Mouse (Mus musculus) bone marrow macrophage, adult 2 months (primary cell): ENCODE data around the gene Zfp384. TPM values are rescaled to one million over a fixed set of nuclear protein-coding genes. Genes with fewer than 3 reads are reported as not detected.
A peak's percentile ranks its signal among the peaks of the same experiment; 100 is the strongest.

Experiments
- H3K27ac ChIP-seq: 2 replicates; pipeline ENCODE4 v1.5.1; 2012; ENCODE audit warnings: low read depth, low read length; ENCODE audit not compliant: insufficient read depth
- H3K4me1 ChIP-seq: 2 replicates; pipeline ENCODE4 v1.6.1; 2012; ENCODE audit warnings: low read length; ENCODE audit not compliant: control insufficient read depth, insufficient read depth
- H3K4me3 ChIP-seq: 2 replicates; pipeline ENCODE4 v1.5.1; 2012; ENCODE audit warnings: mild to moderate bottlenecking, low read length, moderate library complexity; ENCODE audit not compliant: insufficient read depth
- CTCF ChIP-seq: IDR thresholded peaks from 2 replicates; pipeline ENCODE4 v1.5.1; 2012; ENCODE audit warnings: low read depth, mild to moderate bottlenecking, low read length, moderate library complexity
- POLR2A ChIP-seq: IDR thresholded peaks from 2 replicates; pipeline ENCODE4 v1.6.1; 2012; ENCODE audit warnings: mild to moderate bottlenecking, low read depth, low read length, borderline replicate concordance
- polyA plus RNA-seq: library from polyadenylated mRNA; stranded (reverse); fragments of >200 nt; gene quantifications from 2 replicates; pipeline ENCODE4 v1.2.4, GENCODE M21; 2012; ENCODE audit not compliant: missing spikeins, insufficient read depth, insufficient read length

Zfp384 gene
- polyA plus RNA-seq, 1 experiment = 82.7 TPM

GRCm38 (mm10) chr6:124995246-124995645 is 13.7 kb upstream of the Zfp384 start:
- Histone ChIP-seq H3K27ac (no peak overlapping the region), H3K4me1 (peaks cover 45% of the 10 kb centered on the region), H3K4me3 (no peak overlapping the region)
- no peak for TF ChIP-seq POLR2A
- TF ChIP-seq CTCF = no peak

DNA sequence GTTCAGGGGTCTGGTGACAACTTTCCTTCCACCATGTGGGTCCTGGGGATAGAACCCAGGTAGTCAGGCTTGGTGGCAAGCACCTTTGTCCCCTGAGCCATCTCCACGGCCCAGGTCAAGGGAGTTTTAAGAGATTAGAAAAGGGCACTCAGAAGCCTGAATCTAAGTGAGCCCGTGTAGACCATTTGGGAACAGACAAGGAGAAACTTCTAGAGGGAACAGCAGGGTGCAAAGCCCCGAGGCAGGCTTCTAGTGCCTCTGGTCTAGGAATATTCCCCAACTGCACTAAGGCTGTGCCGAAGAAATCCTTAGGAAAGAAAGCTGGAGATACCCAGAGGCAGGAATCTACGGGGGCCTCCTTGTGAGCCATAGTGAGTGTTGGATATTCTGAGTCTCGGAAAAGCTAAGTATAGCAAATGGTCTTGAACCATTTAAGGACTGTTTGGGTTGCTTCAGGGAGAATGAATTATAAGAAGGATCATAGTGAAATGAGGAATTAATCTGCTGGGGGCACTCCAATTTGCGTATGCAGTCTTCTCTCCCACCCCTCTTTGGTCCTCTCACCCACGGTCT is 13.0 kb upstream of the Zfp384 start:
- TF ChIP-seq CTCF = no peak
- TF ChIP-seq POLR2A = no peak
- no peak overlapping the region for H3K27ac ChIP-seq
- H3K4me3 ChIP-seq = no peak overlapping the region; the same call in 1 of the 2 replicates
- peaks cover 47% of the 10 kb centered on the region for H3K4me1 ChIP-seq

DNA sequence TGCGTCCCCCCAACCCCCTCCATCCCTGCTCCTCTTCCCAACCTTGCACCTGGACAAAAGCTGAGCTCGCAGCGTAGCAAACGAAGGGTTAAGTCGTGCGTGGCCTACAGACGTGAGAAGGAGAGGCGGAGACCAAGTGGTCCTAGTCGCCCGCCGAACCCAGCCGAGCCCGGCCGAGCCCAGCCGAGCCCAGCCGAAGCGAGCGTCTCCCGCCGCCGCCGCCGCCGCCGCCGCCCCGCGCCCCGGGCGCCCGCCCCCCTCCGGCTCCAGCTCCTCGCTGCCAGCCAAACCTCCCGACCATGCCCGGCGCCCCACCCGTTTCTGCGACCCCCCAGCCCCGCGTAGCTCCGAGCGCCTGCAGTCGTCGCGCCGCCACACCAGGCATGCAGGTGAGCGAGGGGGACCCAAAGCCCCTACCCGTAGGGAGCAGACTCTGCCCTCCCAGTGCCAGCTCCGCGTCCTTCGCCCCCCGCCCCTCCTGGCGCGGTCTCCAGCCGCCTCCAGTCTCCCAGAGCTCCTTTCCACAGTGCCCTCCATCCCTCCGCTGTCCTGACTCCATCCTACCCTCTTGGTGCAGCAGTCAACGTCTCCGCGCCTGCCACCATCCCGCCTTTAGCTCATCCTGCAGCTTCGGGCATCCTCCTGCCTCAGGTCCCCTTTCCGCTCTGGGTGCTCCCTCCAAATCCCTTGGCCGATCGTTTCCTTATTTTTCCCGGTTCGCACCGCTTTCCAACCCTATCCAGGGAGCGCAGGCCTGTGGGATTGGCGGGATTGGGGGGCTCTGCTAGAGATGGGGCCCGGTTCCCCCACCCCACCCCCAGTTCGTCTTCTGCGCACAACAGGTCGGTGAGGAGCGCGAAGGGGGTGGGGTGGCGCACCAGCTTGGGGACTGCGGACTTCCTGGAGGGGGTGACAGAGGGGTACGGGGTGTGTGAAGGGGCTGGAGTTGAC is 12.1 kb upstream of the Zfp384 start, which contains the start of gene Pianp:
Gene Pianp (plus strand): TSS at position 144 of the 951 bp plus-strand sequence.
- TF ChIP-seq CTCF (no peak), POLR2A (no peak)
- H3K4me3 ChIP-seq = peak within 1 kb of the TSS; percentile 55
- peaks cover 45% of the 10 kb centered on the region for H3K4me1 ChIP-seq
- peak within 1 kb of the TSS; percentile 10; the same call in 1 of the 2 replicates for H3K27ac ChIP-seq

GRCm38 (mm10) chr6:124998066-124998465 is 10.9 kb upstream of the Zfp384 start:
- TF ChIP-seq CTCF (no peak), POLR2A (no peak)
- Histone ChIP-seq H3K4me3 (peak overlapping the region; percentile 55), H3K27ac (peak overlapping the region; percentile 10), H3K4me1 (peaks cover 36% of the 10 kb centered on the region)

GRCm38 (mm10) chr6:124999091-124999490 is 9.9 kb upstream of the Zfp384 start:
- Histone ChIP-seq H3K27ac (no peak overlapping the region), H3K4me3 (no peak overlapping the region), H3K4me1 (peaks cover 27% of the 10 kb centered on the region)
- no peak for TF ChIP-seq POLR2A
- no peak for TF ChIP-seq CTCF

DNA sequence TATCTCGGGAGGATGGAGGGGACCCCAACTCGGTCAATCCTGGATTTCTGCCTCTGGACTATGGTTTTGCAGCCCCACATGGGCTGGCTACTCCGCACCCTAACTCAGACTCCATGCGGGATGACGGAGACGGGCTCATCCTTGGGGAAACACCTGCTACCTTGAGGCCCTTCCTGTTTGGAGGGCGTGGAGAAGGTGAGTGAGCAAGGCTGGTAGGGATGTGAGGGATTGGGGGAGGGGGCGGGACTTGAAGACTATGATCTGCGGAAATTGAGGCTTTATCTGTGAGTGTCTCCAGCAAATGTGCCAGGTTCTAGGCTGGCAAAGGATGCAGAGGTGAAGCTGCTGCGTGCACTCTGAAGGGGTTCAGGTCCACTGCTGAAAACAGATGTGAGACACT is 9.4 kb upstream of the Zfp384 start:
- no peak overlapping the region for H3K27ac ChIP-seq
- no peak for TF ChIP-seq CTCF
- no peak for TF ChIP-seq POLR2A
- H3K4me3 ChIP-seq = no peak overlapping the region
- peaks cover 27% of the 10 kb centered on the region for H3K4me1 ChIP-seq

DNA sequence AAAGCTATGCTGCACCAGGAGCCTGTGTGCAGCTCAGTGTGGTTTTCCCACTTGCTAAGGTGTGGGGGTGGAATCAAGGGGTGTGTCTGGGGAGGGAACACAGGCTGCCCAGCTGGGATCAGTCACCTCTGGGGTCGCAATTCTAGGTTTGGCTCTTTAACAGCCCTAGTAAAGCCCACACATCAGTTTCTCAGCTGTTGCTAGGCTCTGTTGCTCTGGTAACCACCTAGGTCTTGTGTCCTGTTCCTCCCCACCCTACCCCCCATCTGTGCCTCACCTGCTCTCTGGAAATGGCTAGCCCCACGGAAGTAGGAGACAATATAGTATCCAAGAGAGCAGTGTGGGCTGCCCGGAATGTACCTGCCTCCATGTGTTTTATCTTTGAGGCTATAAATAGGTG is 5.2 kb upstream of the Zfp384 start:
- Histone ChIP-seq H3K4me3 (no peak overlapping the region), H3K27ac (no peak overlapping the region), H3K4me1 (peaks cover 27% of the 10 kb centered on the region)
- TF ChIP-seq POLR2A (no peak), CTCF (no peak)

DNA sequence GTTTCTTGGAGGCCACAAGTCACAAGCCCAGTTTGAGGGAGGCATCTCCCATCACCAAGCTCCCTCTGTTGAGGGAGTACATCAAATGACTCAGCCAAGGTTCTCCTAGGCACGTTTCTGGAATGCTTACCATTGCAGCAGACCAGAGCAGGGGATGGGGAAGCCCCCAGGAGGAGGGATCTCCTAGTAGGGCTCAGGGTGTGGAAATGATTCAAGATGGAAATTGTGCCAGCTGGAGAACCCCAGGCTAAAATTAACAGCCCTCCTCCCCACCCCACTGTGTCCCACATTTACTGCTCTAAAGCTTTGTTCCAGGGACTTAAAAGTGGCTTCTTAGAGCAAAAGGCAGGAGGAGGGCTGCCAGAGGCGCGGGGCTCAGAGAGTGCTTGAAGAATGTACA is 3.9 kb upstream of the Zfp384 start:
- Histone ChIP-seq H3K27ac (no peak overlapping the region), H3K4me1 (peaks cover 23% of the 10 kb centered on the region), H3K4me3 (no peak overlapping the region)
- no peak for TF ChIP-seq CTCF
- TF ChIP-seq POLR2A = no peak

DNA sequence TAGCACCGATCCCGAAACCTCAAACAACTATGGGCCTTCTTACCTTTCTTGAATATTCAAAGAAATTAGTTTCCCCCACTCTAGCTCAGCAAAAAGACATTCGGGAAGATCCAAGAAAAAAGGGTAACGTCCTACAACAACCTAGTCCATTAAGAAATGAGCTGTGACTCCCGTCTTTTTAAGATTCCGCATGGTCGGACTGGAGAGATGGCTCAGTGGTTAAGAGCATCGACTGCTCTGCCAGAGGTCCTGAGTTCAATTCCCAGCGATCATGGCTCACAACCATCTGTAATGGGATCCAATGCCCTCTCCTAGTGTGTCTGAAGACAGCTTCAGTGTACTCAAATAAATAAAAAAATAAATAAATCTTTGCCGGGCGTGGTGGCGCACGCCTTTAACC is 885 bp upstream of the Zfp384 start:
- H3K4me1 ChIP-seq = peaks cover 32% of the 10 kb centered on the region
- no peak for TF ChIP-seq CTCF
- no peak for TF ChIP-seq POLR2A
- H3K27ac ChIP-seq = peak overlapping the region; percentile 85
- H3K4me3 ChIP-seq = peak overlapping the region; percentile 69

GRCm38 (mm10) chr6:125008586-125009128 is 288 bp upstream of the Zfp384 start:
- TF ChIP-seq CTCF (no peak), POLR2A (no peak)
- Histone ChIP-seq H3K4me1 (peaks cover 32% of the 10 kb centered on the region), H3K4me3 (peak overlapping the region; percentile 69), H3K27ac (peak overlapping the region; percentile 85)
